Mouse (Mus musculus) midbrain, embryonic 14.5 days (tissue): ENCODE measurements around the gene Mtfp1. TPM values are rescaled to one million over a fixed set of nuclear protein-coding genes. Genes with fewer than 3 reads are reported as not detected.

ENCODE experiments used
- ATAC-seq: fragments of 200-750 bp; cut with Nextera tagmentation; 2 replicates; pipeline ENCODE4 v1.8.0; 2017; ENCODE audit warnings: moderate number of reproducible peaks, moderate library complexity; ENCODE audit not compliant: low FRiP score, low TSS enrichment
- DNase-seq: peaks from one replicate; pipeline ENCODE4 v3.0.0-alpha.2; 2015
- H3K27ac ChIP-seq: fragments of 300-500 bp; sonication (generic); replicated peaks from 2 replicates; pipeline ENCODE4 v1.5.1; 2014; ENCODE audit warnings: mild to moderate bottlenecking, low read depth, low read length, moderate library complexity
- H3K27me3 ChIP-seq: fragments of 300-500 bp; sonication (generic); 2 replicates; pipeline ENCODE4 v1.6.1; 2014; ENCODE audit warnings: low read length, control low read depth, mixed read lengths; ENCODE audit not compliant: control insufficient read depth, insufficient read depth
- H3K36me3 ChIP-seq: fragments of 300-500 bp; sonication (generic); 2 replicates; pipeline ENCODE4 v1.6.1; 2014; ENCODE audit warnings: low read length, control low read depth; ENCODE audit not compliant: control insufficient read depth, insufficient read depth
- H3K4me1 ChIP-seq: fragments of 300-500 bp; sonication (generic); 2 replicates; pipeline ENCODE4 v1.6.1; 2014; ENCODE audit warnings: mild to moderate bottlenecking, antibody characterized with exemption, low read length, control low read depth; ENCODE audit not compliant: control insufficient read depth, insufficient read depth
- H3K4me2 ChIP-seq: fragments of 300-500 bp; sonication (generic); 2 replicates; pipeline ENCODE4 v1.6.1; 2014; ENCODE audit warnings: mild to moderate bottlenecking, low read length, moderate library complexity
- H3K4me3 ChIP-seq: fragments of 300-500 bp; sonication (generic); replicated peaks from 2 replicates; pipeline ENCODE4 v1.5.1; 2014; ENCODE audit warnings: low read depth, low read length
- H3K9ac ChIP-seq: fragments of 300-500 bp; sonication (generic); replicated peaks from 2 replicates; pipeline ENCODE4 v1.6.1; 2014; ENCODE audit warnings: mild to moderate bottlenecking, low read length, moderate library complexity
- H3K9me3 ChIP-seq: fragments of 300-500 bp; sonication (generic); 2 replicates; pipeline ENCODE4 v1.6.1; 2016; ENCODE audit warnings: low read length, control low read depth, mixed read lengths; ENCODE audit not compliant: control insufficient read depth
- WGBS: fragments of 180-500 bp; shearing (Covaris S2); extraction: QIAGEN DNeasy Blood & Tissue Kit; methylation state at CpG from one replicate; pipeline ENCODE4 v1.1.7; 2014; 5-methylcytosine and 5-hydroxymethylcytosine counted together
- microRNA-seq: library from miRNA; unstranded; fragments of <30 nt; microRNA quantifications from one replicate; pipeline ENCODE4, GENCODE M21; 2016
- polyA plus RNA-seq: library from polyadenylated mRNA; unstranded; fragments of >200 nt; fragmentation: Nextera tagmentation; extraction: Ambion mirVana; gene quantifications from 2 replicates; pipeline ENCODE4 v1.2.1, GENCODE M21; 2014

The Mtfp1 gene
- polyA plus RNA-seq, 1 experiment from 2014 or later, result 7.6 TPM

DNA sequence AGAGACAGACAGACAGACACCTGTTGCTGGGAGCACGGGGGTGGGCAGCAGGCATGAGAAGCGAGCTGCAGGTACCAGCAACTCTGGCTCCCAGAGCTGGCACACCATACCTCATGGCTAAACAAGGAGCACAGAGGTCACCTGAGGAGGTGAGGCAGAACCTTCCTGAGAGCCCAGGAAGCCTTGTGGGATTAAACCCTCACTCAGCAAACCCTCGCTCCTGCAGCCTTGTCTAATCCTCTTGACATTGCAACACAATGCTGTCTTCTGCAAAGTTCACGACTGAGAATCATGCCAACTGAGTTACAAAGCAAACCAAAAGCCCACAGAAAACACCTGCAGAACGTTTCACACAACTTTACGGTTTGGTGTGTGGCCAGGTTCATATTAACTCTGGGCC, 46.8 kb downstream of the Mtfp1 start:
- no peak overlapping the region for H3K9ac ChIP-seq

DNA sequence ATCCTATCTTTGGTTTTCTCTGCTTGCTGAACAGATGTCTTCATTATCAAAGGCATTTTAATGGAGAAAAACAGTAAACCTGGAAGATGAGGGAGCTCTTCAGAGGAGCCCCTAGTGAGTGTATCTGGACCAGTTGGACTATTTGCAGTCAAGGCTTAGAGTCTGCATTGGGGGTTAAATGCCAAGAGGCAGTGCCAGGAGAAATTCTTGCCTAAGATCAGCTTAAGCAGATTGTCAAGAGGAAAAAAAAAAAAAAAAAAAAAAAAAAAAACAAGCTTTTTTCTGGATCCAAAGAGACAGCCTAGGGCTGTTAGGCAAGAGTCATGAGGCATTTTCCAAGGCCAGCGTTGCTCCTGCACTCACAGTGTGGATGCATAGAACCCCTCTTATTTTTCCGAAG, 47.5 kb downstream of the Mtfp1 start:
- no peaks in the 10 kb centered on the region for H3K9me3 ChIP-seq
- DNase-seq (no peak), ATAC-seq (no peak)
- 92% methylated on average over 2 of the region's 2 CpGs for WGBS
- no peak overlapping the region for H3K9ac ChIP-seq
- no peaks in the 10 kb centered on the region for H3K4me1 ChIP-seq
- no peak overlapping the region for H3K27ac ChIP-seq
- H3K27me3 ChIP-seq, result no peaks in the 10 kb centered on the region
- H3K36me3 ChIP-seq, result no peaks in the 10 kb centered on the region
- H3K4me2 ChIP-seq, result no peak overlapping the region
- no peak overlapping the region for H3K4me3 ChIP-seq

More for the DNA sequence above, 46.8 kb downstream of the Mtfp1 start:
- 90% methylated on average over 6 of the region's 6 CpGs for WGBS
- Histone ChIP-seq H3K4me2 (no peak overlapping the region), H3K4me3 (no peak overlapping the region), H3K36me3 (no peaks in the 10 kb centered on the region), H3K4me1 (no peaks in the 10 kb centered on the region), H3K27me3 (no peaks in the 10 kb centered on the region), H3K27ac (no peak overlapping the region), H3K9me3 (no peaks in the 10 kb centered on the region)
- DNase-seq (no peak), ATAC-seq (no peak)

DNA sequence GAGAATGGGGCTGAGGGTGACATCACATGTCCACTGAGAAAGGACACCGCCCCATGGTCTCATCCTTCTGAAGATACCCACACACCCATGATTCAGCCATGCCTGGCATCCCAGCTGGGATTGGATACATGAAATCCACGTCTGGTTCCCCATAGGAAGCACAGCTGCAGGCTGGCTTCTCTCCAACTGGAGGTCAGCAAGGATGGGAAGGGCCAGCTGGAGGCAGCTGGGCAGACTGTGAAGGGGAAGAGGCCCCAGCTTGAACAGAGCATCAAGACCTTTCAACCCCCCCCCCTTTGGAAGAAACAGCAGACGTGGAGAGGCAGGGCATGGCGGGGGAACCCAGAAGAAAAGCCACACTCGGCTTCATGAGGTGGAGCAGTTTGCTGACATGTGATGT, 48.7 kb downstream of the Mtfp1 start:
- ATAC-seq (no peak), DNase-seq (no peak)
- H3K27me3 ChIP-seq, result no peaks in the 10 kb centered on the region
- H3K9ac ChIP-seq, result no peak overlapping the region
- WGBS, result 76% methylated on average over 5 of the region's 5 CpGs
- no peaks in the 10 kb centered on the region for H3K4me1 ChIP-seq
- H3K9me3 ChIP-seq, result no peaks in the 10 kb centered on the region
- no peaks in the 10 kb centered on the region for H3K36me3 ChIP-seq
- H3K4me3 ChIP-seq, result no peak overlapping the region
- H3K27ac ChIP-seq, result no peak overlapping the region
- no peak overlapping the region for H3K4me2 ChIP-seq

DNA sequence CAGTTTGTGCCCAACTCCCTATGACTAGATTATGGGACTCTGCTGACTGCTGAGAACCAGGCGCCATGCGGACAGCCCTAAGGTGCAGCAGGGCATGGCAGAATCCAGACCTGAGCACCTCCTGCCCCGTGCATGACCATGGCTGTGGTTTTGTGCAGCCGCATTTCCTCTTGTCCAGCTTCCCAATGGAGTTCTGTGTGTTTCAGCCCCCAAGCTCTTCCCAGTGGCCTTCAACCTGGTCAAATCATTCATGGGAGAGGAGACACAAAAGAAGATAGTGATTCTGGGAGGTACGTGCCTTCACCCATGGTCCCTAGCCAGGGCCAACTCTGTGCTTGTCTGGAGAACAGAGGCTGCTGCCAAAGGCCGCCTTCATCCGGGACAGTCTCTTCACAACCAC, 52.2 kb downstream of the Mtfp1 start:
- Histone ChIP-seq H3K9me3 (no peaks in the 10 kb centered on the region), H3K4me1 (no peaks in the 10 kb centered on the region), H3K4me3 (no peak overlapping the region), H3K27ac (no peak overlapping the region), H3K36me3 (no peaks in the 10 kb centered on the region), H3K9ac (no peak overlapping the region), H3K4me2 (no peak overlapping the region), H3K27me3 (no peaks in the 10 kb centered on the region)
- DNase-seq, result no peak
- ATAC-seq, result no peak
- 89% methylated on average over 7 of the region's 7 CpGs for WGBS

Small RNA genes lying within 50 kb of the gene (microRNA-seq; reads per million reads assigned to microRNA genes)
- gene Mir3060, result 8.1 reads per million, percentile 33 among the genes with 10 or more reads in this experiment

Other genes starting within 250 kb of the Mtfp1 start
- 21.2 and 30.0 TPM in 2 replicates for gene Osbp2, start 231.5 kb downstream of the Mtfp1 start, polyA plus RNA-seq
- 0.35 TPM in 1 of 2 replicates, not detected in the other for gene 4921536K21Rik, start 200.3 kb downstream of the Mtfp1 start, polyA plus RNA-seq
- gene Dusp18, start 200.2 kb downstream of the Mtfp1 start, polyA plus RNA-seq, result 33.7 and 38.1 TPM in 2 replicates
- gene Slc35e4, start 180.8 kb downstream of the Mtfp1 start, polyA plus RNA-seq, result 10.8 and 14.5 TPM in 2 replicates
- gene Tcn2, start 163.3 kb downstream of the Mtfp1 start, polyA plus RNA-seq, result 11.7 and 21.2 TPM in 2 replicates
- gene Pes1, start 131.5 kb downstream of the Mtfp1 start, polyA plus RNA-seq, result 39.2 and 54.4 TPM in 2 replicates
- 0.24 TPM in 1 of 2 replicates, not detected in the other for gene 4930556J24Rik, start 118.7 kb downstream of the Mtfp1 start, polyA plus RNA-seq
- 3.6 and 4.2 TPM in 2 replicates for gene Gal3st1, start 111.8 kb downstream of the Mtfp1 start, polyA plus RNA-seq
- gene Sec14l4, start 64.0 kb downstream of the Mtfp1 start, polyA plus RNA-seq, result not detected in 2 replicates
- 0.38 and 0.77 TPM in 2 replicates for gene Sec14l3, start 30.6 kb downstream of the Mtfp1 start, polyA plus RNA-seq
- gene Sec14l2, start 28.0 kb upstream of the Mtfp1 start, polyA plus RNA-seq, result 2.0 and 3.3 TPM in 2 replicates
- 52.7 and 52.9 TPM in 2 replicates for gene Rnf215, start 39.8 kb upstream of the Mtfp1 start, polyA plus RNA-seq
- 4.8 and 7.1 TPM in 2 replicates for gene Ccdc157, start 64.8 kb upstream of the Mtfp1 start, polyA plus RNA-seq
- 47.6 and 64.3 TPM in 2 replicates for gene Sf3a1, start 64.9 kb upstream of the Mtfp1 start, polyA plus RNA-seq
- gene Tbc1d10a, start 91.3 kb upstream of the Mtfp1 start, polyA plus RNA-seq, result 21.5 and 23.8 TPM in 2 replicates
- 1.6 and 2.1 TPM in 2 replicates for gene Castor1, start 122.8 kb upstream of the Mtfp1 start, polyA plus RNA-seq
- gene Osm, start 141.0 kb upstream of the Mtfp1 start, polyA plus RNA-seq, result 0.12 TPM in 1 of 2 replicates, not detected in the other
- gene Lif, start 162.1 kb upstream of the Mtfp1 start, polyA plus RNA-seq, result not detected in 2 replicates